Mouse (Mus musculus) cerebral cortex, adult 2 months (tissue): ENCODE data around the gene Lrrn1.

ENCODE experiments used
- WGBS: fragments of 180-500 bp; shearing (Covaris S2); methylation state at CpG from one replicate; pipeline ENCODE4 v1.1.7; 2018; 5-methylcytosine and 5-hydroxymethylcytosine counted together

Lrrn1 gene

DNA sequence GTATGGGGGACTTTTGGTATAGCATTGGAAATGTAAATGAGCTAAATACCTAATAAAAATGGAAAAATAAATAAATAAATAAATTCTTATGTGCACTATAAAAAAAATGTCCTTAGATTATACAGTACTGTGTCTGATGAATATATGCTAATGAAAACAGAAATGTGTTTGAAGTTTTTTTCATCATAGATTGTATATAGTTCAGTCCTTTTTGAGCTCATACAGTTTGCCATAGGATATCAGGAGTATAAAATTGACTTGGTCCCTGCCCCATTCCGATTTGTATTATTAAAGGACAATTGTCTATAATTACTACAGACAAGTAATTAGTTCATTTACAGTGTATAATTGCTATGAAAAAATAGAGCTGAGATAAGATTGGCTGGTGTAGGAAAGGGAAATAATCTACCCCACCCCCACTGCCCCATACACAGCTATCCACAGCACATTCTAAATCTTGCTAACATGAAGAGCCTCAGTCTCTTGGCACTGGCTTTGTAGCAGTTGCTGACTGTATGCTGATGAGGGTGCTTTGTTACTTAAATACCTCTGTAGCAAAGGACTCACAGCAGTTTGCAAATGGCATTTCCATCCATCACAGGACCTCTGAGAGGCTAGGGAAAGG is 54.3 kb downstream of the Lrrn1 start:
- WGBS: 81% methylated on average over 1 of the region's 1 CpGs

DNA sequence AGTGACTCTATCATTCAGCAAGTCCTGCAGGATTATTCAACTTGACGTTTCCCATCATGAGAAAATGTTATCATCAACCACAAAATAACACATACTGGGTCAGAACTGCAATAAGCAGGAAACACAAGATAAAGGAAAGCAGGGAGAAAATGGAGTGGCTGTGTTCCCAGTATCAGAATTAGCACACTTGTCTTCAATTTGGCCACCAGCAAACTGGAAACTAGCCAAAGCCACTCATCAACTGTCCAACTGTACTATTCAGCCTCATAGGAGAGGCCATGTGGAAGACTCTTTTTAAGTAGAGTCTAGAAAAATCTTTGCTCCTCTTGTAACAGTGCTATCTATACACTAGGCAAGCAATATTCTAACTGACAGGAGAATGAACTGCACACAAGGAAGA is 84.7 kb downstream of the Lrrn1 start:
- 42% methylated on average over 1 of the region's 1 CpGs for WGBS
